Mouse (Mus musculus) left cerebral cortex, adult 11 months (tissue): ENCODE measurements around the gene Zfp62.

ENCODE experiments used
- DNase-seq: peaks from one replicate; pipeline ENCODE4 v3.0.0; 2022; ENCODE audit warnings: low spot score

Zfp62 gene

DNA sequence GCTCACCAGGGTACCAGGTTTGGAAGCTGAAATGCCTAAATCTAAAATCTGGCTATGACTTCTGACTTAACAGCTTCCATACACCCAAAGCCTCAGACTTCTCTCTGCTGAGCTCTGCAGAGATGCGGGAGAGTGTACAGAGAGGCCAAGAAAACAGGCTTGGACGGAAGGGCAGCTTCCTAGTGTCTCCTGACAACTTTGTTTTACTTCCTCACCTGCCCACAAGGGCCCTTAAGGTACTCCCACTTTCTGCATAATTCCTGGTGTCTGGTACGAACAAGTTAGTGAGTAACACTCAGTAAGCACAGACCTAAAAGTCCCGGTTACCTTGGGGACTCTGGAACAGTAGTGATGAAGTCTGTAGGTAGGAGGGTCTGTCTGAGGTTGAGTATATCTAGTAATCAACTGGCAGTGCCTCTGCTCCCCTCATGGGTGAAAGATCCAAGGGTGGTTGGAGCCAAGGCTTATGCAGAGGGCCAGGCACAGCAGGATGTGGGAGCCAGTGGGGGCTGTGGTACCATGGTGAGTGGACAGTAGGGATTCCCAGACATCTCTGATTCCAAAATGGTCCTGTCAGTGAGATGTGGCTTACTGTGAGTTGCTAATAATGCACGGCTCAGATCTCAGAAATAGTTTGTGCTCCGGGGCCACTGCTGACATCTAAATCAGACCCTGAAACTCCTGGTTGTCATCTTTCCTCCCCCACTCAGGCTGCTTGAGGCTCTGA is 46.0 kb downstream of the Zfp62 start:
- no peak for DNase-seq

DNA sequence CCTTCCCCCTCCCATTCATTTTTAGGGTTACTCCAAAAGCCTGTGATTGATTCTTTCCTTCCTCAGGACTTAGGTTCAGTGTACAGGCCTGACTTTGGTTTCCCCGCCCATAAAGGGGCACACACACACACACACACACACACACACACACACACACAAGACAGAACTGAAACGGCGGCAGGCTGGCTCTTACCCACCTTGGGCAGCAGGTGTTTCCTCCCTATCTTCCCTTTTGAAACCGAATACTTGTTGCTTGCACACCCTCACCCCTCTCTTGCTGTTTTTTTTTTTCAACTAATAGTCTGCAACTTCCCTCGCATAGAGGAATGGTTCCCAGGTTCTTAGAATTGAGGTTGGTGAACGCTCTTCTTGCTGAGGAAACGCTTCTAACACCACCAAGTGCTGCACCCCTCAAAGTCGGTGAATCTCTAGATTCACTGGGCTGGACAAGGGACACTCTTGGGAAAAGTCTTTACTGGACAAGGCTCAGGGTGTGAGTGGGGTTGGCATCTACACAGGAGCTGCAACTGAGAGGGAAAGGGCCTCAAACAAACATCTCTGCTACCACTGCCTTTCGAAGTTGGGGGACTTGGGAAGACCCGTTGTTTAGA is 46.8 kb downstream of the Zfp62 start:
- DNase-seq = no peak

DNA sequence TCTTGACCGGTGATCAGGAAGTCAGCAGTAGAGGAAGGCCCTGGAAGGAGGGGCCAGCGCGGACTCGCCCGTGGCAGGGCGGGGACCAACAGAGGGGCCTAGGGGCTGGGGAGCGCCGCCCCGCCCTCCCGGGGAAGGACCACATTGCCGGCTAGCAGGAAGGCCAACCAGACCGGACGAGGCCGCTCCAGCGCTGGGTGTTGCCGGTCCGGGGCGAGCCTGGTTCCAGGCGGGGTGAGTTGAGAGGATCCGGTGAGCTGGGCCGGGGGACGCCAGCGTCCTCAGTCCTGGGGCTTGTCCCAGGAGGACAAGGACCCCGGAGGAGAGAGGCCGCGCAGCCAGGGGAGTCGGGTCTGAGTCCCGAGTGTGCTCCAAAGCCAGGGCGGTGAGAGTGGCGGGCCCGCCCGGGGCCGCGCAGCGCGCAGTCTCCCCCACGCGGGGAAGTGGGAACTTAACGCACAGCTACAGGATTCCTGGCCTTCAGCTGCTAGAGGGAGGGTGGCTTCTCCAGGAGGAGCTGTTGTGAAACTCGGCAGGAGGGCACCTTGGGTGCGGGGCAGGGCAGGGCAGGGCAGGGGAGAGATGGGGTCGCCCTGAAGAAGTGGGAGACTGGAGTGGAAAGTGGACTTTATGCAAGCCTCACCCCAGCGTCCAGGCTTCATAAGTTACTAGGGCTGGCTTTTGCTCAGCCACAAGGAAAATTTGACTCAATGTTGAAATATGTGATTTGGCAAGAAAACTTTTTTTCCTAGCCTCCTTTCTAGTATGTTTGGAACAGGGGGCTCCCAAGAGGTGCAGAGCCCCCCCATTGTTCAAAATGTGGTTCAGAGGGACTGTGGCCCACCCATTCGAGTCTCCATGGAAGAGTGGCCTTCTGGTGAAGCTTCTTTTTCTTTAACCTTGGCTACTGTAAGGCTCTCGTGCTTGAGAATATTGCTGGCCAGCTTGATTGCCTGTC is 47.6 kb downstream of the Zfp62 start:
- DNase-seq = no peak

DNA sequence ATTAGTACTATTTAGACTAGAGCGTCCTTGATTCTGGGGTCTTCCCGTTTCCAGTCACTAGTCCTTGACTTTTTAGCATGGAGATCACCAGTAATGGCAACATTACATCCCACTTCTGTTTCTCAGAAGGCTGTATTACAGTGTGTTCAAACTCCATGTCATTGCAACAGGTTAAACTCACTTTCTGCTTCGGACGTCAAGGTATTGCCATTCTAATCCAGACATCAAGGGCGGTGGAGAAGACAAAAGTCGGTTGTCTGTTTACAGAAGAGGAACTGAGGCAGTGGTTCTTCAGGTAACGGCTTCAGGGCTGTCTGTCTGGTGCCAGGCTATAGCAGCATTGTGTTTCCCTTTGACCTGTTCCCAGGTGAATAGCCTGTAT is 48.3 kb downstream of the Zfp62 start:
- no peak for DNase-seq

DNA sequence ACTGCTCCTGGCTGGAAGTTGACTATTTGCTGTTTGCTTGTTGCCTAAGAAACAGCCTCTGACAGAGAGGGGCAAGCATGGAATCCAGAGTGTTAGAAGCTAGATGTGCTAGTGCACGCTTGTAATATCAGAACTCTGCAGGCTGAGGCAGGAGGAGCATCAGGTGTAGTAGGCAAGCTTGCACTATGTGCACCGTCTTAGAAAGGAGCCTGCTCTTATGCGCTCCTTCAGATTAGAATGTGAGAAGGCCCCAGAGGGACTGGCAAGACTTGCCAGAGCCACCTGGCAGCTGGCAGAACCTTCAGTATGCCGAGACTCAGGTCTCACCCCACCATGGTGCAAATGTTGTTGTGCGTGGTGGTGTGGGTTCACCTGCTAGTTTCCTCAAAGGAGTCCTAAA is 49.0 kb downstream of the Zfp62 start:
- DNase-seq = no peak

- DNase-seq = no peak
These were observed 49.9 kb downstream of the Zfp62 start for GRCm38 (mm10) chr11:49253035-49253434.

DNA sequence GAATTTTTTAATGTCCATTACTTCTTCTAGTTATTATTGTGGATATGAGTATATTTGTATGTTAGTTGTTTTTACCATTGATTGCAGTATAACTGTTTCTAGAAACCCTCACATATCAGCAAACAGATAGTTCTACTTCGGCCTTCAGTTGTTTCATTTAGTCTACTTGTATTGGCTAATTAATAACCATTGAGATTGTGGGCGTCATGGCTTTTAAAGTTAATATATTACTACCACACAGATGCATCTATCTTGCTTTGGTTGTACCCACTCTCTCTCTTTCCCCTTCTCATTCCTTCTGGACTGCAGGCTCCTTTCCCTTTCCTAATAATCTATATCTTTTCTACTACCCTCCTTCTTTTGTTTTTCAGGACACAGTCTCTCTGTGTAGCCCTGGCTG is 56.2 kb downstream of the Zfp62 start:
- DNase-seq = no peak

GRCm38 (mm10) chr11:49259829-49260228 is 56.7 kb downstream of the Zfp62 start:
- no peak for DNase-seq

DNA sequence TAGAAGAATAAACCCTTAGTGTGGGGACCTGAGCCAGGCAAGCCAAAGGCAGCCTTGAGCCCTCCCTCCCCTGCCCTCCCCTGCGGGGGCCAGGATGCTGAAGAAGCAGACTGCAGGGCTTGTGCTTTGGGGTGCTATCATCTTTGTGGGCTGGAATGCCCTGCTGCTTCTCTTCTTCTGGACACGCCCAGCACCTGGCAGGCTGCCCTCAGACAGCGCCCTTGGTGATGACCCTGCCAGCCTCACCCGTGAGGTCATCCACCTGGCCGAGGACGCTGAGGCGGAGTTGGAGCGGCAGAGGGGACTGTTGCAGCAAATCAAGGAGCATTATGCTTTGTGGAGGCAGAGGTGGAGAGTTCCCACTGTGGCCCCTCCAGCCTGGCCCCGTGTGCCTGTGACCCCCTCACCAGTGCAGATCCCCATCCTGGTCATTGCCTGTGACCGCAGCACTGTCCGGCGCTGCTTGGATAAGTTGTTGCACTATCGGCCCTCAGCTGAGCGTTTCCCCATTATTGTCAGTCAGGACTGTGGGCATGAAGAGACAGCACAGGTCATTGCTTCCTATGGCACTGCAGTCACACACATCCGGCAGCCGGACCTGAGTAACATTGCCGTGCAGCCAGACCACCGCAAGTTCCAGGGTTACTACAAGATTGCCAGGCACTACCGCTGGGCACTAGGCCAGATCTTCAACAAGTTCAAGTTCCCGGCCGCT is 57.7 kb downstream of the Zfp62 start:
- no peak for DNase-seq

- no peak for DNase-seq
These were observed 58.3 kb downstream of the Zfp62 start for GRCm38 (mm10) chr11:49261313-49261855.

DNA sequence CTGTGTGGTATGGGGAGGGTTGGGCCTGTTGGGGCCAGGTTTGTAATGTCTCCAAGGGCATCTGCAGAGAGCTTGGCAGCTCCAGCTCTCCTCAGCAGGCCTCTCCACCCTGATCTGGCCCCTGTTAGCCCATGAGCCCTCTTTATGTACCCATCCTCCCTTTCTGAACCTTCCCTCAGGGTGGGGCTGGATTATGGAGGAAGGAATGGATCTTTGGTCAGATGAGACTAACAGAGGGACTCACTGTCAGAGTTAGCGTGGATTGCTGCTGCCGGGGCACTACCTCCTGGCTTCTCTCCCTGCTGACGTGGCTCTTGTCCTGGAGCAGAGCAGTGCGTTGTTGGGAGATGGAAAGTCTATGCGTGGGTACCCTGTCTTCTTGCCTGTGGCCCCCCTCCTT is 59.2 kb downstream of the Zfp62 start:
- no peak for DNase-seq

- no peak for DNase-seq
These were observed 60.1 kb downstream of the Zfp62 start for GRCm38 (mm10) chr11:49263149-49263548.

DNA sequence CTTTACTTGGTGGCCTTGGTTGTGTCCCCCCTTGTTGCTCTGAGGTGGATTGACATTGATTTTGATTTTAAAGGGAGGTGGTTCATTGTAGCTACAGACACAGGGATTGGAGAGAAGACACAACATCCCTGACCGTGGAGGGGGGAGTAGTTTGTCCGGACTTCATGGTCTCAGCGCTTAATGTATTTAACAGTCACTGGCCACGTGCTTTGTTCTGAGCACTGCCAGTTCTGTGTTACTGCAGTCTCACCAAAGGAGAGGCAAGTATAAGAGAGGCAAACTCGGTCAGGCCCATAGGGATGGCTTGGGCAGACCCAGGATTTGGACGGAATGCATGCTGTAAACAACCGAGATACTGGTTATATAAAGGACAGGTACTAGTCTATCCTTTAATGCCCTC is 61.0 kb downstream of the Zfp62 start:
- no peak for DNase-seq

DNA sequence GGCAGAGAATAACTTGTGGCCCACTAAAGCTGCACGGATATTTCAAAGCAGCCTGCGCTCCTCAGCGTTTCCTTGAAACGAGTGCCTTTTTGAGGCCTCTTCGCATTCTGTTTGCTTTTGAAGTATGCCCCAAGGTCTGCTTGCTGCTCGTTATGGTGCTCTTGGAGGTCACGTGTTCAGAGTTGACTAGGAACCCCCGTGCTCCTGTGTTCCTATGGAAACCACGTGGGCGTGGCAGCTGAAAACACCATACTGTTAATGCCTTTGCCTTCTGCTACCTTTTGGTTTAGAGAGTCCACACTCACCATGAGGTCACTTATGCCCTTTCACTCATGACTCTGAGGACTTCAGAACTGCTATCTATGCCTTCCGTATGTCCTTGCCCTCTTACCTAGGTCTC is 61.5 kb downstream of the Zfp62 start:
- DNase-seq = no peak

- no peak for DNase-seq
These were observed 62.0 kb downstream of the Zfp62 start for GRCm38 (mm10) chr11:49265101-49265500.

- DNase-seq = no peak
These were observed 63.6 kb downstream of the Zfp62 start for GRCm38 (mm10) chr11:49266671-49267070.

DNA sequence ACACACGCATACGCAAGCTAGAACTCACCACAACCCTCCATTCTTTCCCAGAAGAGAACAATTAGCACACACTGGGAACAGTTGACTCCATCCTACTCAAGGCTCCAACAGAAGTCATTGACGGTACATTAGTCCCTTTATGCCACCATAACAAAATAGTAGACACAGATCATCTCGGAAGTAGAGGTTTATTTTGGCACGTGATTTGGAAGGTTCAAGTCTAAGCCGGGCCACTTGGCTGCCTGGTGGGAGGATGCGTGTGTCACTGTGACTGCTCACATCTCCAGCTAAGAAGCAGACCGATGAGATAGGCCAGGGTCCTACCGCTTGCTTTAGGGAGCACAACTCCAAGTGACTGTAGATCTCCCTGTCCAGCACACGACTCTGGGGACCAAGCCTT is 64.2 kb downstream of the Zfp62 start:
- no peak for DNase-seq

GRCm38 (mm10) chr11:49267970-49268579 is 65.0 kb downstream of the Zfp62 start:
- DNase-seq = no peak
